Mouse (Mus musculus): ENCODE data around the gene Hist1h4a. TPM values are rescaled to one million over a fixed set of nuclear protein-coding genes. Genes with fewer than 3 reads are reported as not detected.

Hist1h4a gene
- total RNA-seq, 2 experiments from 2014 or later = 40.4 to 698 TPM

DNA sequence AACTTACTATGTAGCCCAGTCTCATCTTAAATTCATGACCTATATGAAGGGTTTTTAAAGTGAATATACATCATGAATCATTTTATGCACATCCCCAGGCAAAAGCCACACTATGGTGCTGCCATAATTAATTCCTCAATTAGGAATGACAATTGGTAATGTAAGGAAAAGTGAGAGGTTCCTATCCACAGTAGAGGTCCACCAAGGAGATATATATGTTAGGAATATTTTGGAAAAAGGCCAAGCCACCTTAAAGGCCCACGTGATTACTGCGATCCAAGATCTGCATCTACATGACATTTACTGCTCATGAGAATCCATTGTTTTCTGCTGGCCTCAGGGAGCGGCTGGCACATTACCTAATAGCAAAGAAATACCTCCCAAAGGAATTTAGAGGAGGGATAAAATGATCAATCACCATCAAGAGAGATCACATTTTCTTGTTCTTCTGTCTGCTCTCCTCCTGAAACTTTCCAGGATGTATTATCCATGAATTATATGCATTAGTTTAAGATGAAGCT is 1.7 kb downstream of the Hist1h4a start:
- no peak for ATAC-seq (replicated peaks; ENCODE audit: poor library complexity)

DNA sequence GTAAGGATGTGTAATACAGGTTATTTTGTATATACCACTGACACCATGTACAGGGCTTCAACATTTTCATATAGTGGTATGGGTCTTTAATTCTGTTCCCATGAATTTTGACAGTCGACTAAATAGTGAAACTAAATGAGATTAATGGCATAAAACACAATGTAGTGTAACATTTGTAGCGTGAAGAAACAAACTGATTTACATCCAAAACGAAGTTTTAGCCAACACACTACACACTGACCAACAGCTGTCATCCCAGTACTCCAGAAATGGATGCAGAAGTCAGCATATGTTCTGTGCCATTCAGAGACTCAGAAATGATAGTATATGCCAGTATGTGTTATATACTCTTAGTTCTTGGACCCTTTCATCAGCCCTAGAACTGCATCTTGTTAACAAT is 3.1 kb downstream of the Hist1h4a start:
- ATAC-seq (replicated peaks; ENCODE audit: poor library complexity) = no peak

- peak; percentile 25 for ATAC-seq (replicated peaks; ENCODE audit: poor library complexity)
These were observed 3.7 kb downstream of the Hist1h4a start for GRCm38 (mm10) chr13:23757211-23757773.

DNA sequence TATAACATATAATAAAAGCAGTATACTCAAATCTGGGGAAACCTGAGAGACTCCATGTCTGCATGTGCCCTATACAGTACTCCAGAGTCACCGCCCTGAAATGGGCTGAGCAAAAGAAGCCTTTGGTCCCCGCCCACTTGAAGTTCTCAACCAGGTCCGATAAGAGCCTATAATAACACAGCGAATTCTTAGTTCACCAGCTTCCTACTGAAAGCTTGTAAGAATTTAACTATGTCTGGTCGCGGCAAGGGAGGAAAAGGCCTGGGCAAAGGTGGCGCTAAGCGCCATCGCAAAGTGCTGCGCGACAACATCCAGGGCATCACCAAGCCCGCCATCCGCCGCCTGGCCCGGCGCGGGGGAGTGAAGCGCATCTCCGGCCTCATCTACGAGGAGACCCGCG is 4.2 kb downstream of the Hist1h4a start, which contains the start of gene Hist1h4b:
TSS of gene Hist1h4b (plus strand) at position 224 of the 400 bp plus-strand sequence.
- peak; percentile 51 for ATAC-seq (replicated peaks; ENCODE audit: poor library complexity)

DNA sequence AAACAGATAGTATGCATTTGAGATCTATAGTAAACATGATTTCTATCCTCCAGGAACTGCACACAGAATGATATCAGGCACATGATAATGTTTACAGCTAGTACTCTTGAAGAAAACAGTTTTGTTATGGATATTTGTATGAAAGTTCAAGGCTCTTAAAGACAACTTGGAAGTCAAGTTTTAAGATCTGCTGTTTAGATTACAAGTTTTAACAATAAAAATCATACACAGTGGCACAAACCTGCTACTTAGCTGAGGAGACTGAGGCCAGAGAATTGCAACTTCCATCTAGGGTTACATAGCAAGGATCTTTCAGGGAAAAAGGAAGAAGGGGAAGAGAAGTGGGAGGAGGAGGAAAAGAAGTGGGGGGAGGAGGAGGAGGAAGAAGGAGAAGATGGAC is 6.0 kb downstream of the Hist1h4a start:
- no peak for ATAC-seq (replicated peaks; ENCODE audit: poor library complexity)

DNA sequence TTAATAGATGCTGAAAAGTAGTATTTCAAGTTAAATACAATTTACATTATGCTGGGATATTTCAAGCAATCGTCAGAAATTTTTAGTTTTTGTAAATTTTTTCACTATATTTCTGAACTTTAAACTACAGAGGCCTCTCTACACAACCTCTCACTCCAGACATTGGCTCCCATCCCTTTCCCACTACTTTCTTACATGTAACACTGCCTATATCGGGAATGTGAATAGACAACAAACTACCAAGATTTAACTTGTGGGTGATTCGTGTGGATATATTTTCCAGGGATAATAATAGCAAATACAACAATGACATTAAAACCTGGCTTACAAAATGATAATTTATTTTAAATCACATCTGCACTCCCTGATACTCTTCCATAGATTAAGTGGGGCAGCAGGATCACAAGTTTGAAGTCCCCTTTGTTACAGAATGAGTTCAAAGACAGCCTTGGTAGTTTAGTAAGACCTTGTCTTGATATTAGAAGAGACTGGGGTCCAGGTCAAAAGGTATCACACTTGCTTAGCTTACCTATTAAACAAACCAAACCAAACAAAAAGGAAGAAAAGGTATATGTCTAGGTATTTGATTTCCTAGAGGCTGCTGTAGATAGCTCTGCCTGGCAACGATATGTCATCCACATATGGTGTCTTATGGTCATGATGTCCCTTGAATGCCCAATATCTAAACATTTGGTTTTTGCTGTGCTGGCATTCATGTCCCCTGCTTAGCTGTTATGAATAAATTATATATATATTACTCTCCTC is 7.5 kb downstream of the Hist1h4a start:
- no peak for ATAC-seq (replicated peaks; ENCODE audit: poor library complexity)

DNA sequence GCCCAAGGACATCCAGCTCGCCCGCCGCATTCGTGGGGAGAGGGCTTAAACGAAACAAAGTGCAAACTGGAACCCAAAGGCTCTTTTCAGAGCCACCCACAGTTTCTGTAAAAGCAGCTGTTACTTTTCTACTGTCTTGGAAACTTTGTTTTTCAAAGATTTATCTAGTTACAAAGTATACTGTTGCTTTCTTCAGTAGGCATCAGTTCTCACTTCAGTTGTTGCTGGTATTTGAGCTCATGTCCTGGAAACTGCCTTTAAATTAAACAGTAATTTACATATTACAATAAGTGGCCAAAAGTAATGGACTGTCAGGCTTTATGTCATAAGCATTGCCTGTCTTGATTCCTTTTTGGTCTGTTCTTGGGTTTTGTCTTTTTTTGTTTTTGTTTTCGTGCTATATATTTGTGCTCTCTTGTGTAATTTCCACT is 8.3 kb downstream of the Hist1h4a start:
- ATAC-seq (replicated peaks; ENCODE audit: poor library complexity) = no peak

GRCm38 (mm10) chr13:23752067-23752741 is 8.8 kb downstream of the Hist1h4a start, which contains the start of gene Hist1h3b:
Gene Hist1h3b (plus strand): TSS chr13:23752267.
- peak; percentile 63 for ATAC-seq (replicated peaks; ENCODE audit: poor library complexity)

GRCm38 (mm10) chr13:23751478-23751956 is 9.5 kb downstream of the Hist1h4a start:
- peak; percentile 13 for ATAC-seq (replicated peaks; ENCODE audit: poor library complexity)

DNA sequence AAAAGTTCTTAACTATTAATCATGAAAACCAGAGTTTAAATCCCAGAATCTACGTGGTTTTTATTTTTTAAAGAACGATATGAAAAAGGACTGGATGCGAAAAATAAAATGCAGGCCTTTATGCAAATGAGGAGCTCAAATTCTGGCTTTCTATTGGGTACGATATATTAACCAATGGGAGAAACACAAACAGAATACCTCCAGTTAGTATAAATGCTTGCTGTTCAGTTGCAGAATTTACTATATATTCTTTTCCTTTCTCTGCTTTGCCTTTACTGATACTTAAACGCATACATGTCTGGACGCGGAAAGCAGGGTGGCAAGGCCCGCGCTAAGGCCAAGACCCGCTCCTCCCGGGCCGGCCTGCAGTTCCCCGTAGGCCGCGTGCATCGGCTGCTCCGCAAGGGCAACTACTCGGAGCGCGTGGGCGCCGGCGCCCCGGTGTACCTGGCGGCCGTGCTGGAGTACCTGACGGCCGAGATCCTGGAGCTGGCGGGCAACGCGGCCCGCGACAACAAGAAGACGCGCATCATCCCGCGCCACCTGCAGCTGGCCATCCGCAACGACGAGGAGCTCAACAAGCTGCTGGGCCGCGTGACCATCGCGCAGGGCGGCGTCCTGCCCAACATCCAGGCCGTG is 10.1 kb downstream of the Hist1h4a start, which contains the start of gene Hist1h2ab:
TSS of gene Hist1h2ab (plus strand) at position 288 of the 639 bp plus-strand sequence.
- ATAC-seq (replicated peaks; ENCODE audit: poor library complexity) = peak; percentile 59

DNA sequence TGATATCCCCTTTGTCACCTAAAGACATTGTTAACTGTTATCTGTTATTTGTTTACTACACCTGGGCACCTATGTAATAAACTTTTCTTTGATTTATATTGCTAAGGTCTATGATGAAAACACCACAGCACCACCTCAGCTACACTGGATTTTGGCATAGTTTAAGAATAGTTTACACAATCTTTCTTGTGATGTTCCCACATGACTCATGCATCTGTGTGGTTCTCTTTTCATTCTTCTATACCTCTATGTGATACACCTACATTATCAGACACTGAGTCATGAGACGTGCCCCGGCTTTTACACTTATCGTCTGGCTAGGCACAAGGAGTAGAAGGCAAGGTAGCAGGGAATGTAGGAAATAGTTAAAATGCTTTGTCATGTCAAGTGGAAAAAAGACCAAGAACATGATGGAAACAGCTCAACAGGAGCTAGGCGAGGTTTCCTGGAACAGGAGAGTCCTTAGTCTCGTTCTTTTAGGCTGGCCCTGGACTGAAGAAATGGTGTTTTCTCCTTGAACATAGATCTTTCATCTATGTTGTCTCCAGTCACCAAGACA is 11.4 kb downstream of the Hist1h4a start:
- no peak for ATAC-seq (replicated peaks; ENCODE audit: poor library complexity)

DNA sequence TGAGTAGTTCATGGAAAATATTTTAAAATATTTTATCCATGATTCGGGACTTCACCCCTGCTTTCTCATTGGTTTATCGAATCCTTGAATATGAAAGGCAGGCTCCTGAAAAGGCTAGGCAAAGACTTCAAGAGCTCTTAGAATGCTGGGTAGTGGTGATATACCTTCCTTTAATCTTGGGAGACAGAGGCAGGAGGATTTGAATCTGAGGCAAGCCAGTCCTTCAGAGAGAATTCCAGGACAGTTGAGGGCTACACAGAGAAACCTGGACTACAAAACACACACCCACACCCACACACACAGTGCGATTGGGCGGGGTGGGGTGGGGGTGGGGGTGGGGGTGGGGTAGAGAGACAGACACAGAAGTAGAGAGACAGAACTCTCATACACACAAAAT is 13.1 kb downstream of the Hist1h4a start:
- no peak for ATAC-seq (replicated peaks; ENCODE audit: poor library complexity)

GRCm38 (mm10) chr13:23747081-23747891 is 13.7 kb downstream of the Hist1h4a start:
- ATAC-seq (replicated peaks; ENCODE audit: poor library complexity) = 0 out of 2 replicates have a peak, but pooled peaks have one; percentile 1

- peak; percentile 66 for ATAC-seq (replicated peaks; ENCODE audit: poor library complexity)
These were observed 14.6 kb downstream of the Hist1h4a start, which contains the start of gene Hist1h2bb for GRCm38 (mm10) chr13:23746201-23747080. Gene Hist1h2bb (plus strand): TSS chr13:23746734.

- ATAC-seq (replicated peaks; ENCODE audit: poor library complexity) = peak; percentile 54
These were observed 15.5 kb downstream of the Hist1h4a start, which contains the start of gene Hist1h3c for GRCm38 (mm10) chr13:23745381-23746161. Gene Hist1h3c (minus strand): TSS chr13:23745602.

DNA sequence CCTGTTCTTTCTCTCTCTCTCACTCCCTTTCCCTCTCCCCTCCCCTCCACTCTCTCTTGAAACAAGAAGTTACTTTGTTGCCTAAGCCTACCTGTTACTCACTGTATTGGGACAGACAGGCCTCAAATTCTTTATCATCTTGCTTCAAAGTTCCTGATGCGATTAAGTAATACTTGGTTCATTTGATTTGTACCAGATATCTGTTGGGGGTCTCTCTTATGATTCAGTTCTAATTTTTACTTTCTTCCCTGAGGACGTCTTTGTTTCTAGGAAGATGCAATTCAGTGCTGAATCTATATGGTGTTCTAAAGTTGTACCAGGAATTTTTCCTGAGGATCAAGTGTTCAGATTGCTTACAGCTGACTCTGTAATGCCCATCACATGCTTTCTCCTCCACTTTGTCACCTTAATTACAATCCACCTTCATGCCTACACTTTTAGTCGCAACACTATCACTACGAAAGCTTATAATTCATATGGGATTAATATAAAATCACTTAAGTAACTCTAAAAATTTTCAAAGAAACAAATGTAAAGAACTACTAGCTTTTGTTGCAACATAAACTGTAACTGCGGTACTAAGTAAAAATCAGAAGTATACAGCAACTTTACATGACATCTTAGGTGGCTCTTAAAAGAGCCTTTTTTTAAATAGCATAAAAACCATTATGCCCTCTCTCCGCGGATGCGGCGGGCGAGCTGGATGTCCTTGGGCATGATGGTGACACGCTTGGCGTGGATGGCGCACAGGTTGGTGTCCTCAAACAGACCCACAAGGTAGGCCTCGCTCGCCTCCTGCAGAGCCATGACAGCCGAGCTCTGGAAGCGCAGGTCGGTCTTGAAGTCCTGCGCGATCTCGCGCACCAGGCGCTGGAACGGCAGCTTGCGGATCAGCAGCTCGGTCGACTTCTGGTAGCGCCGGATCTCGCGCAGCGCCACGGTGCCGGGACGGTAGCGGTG is 16.3 kb downstream of the Hist1h4a start:
- ATAC-seq (replicated peaks; ENCODE audit: poor library complexity) = no peak

All from megakaryocyte progenitor cell, adult 5-6 weeks (primary cell).